Mouse (Mus musculus): ENCODE measurements around the gene 2700097O09Rik. TPM values are rescaled to one million over a fixed set of nuclear protein-coding genes. Genes with fewer than 3 reads are reported as not detected.
"Not testable (repeated sequence)": the region's sequence is repeated elsewhere in the genome, so short reads cannot be mapped to it uniquely, and the experiment has no call there.

The 2700097O09Rik gene
- polyA plus RNA-seq (2016; fragmentation: Nextera tagmentation; extraction: Ambion mirVana): 45.6 and 49.1 TPM in 2 replicates

DNA sequence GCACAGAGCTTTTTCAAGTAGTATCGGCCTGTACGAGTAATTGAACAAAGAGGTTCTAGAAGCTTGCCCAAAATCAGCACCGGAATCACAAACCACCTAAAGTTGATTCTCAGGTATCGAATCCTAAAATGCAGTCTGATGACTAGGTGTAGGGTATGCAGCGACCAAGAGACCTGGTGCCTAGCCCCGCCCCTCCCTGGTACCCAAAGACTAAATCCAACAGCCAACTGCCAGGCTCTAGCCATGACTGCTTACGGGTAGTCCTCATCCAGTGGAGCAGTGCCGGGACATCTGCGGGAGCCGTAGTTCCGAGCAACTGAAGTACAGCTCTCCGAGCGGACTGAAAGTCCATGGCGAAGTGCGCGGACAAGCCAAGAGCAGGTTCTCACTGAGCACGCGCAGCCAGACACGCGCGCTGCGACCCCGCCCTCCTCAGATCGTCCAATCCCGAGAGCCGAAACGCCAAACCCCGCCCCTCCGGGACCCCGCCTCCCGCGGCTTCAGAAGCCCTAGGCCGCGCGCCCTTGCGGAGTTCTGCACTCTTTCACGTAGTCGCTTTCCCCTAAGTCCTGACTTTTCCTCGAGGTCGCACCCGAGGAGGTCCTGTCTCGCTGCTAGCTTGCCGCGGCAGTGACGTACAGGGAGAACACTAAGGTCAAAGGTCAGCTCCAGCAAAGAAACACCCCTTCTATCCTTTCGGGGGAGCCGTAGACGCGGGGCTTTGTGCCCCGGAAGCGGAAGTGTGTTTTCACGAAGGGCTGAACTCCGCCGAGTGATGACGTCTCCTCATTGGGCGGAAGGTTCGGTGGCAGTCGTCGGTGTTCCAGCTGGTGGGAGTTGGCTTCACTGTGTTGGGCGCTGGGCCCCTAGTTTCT, at the start of gene 2700097O09Rik, which contains the start of gene Srp54a:
Gene 2700097O09Rik (minus strand): TSS at position 385 of the 875 bp plus-strand sequence.
Gene Srp54a (plus strand): TSS at position 537 of the 875 bp plus-strand sequence.
- not testable (repeated sequence) for H3K27me3 ChIP-seq (replicated peaks; ENCODE audit: low read depth, poor library complexity, severe bottlenecking); H3K9me3 ChIP-seq; H3K36me3 ChIP-seq (replicated peaks); H3K4me1 ChIP-seq
- Histone ChIP-seq H3K4me3 (peak within 1 kb of the TSS; percentile 78), H3K27ac (replicated peaks) (peak within 1 kb of the TSS; percentile 85)
- under 1% methylated on average over 60 of the region's 60 CpGs for WGBS
- DNase-seq (ENCODE audit: low spot score): peak; percentile 97

DNA sequence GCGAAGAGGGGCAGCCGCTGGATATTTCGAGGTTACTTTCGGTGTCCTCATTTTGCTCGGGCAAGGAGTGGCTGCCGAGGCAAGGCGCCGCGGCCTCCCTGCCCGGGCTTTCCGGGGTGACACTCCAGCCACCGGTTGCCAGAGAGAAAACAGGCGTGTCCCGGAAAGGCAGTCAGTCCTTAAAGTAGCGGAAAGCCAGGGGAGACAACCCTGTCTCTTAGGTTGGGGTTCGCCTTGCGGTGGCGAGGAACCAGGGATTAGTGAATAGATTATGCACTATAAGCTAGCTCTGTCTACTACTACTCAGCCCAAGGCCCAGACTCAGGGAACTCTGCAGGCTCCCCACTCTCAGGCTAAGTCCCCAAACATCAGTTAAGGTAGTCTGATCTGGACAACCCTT, 44.8 kb upstream of the 2700097O09Rik start:
- no CpG with 5 or more reads among the region's 18 CpGs for WGBS
- H3K9me3 ChIP-seq; H3K27ac ChIP-seq (replicated peaks); H3K27me3 ChIP-seq (replicated peaks; ENCODE audit: low read depth, poor library complexity, severe bottlenecking); H3K4me3 ChIP-seq; DNase-seq (ENCODE audit: low spot score); H3K4me1 ChIP-seq; H3K36me3 ChIP-seq (replicated peaks): not testable (repeated sequence)

DNA sequence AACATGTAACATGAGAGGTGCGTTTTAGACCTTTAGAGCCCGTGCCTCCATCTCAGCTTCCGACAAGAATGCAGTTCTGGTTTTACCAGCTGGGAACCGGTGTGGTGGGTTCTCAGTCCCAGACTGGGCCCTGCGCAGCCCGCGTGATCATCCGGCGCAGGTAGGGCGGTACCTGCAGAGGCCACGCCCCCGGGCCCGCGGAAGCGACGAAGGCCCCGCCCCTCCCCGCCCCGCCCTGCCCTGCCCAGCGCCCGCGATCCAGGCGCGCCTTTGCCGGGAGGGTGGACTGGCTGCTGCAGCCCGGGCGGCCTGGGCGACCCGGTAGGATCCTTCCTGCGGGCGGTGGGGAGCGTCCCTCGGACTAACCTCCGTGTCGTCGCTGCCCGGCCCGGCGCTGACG, 44.3 kb upstream of the 2700097O09Rik start, which contains the start of gene Fam177a:
Gene Fam177a (plus strand): TSS at position 228 of the 400 bp plus-strand sequence.
- H3K27ac ChIP-seq (replicated peaks); H3K4me1 ChIP-seq; H3K9me3 ChIP-seq; H3K27me3 ChIP-seq (replicated peaks; ENCODE audit: low read depth, poor library complexity, severe bottlenecking); H3K36me3 ChIP-seq (replicated peaks); DNase-seq (ENCODE audit: low spot score); H3K4me3 ChIP-seq: not testable (repeated sequence)
- WGBS: no CpG with 5 or more reads among the region's 40 CpGs

DNA sequence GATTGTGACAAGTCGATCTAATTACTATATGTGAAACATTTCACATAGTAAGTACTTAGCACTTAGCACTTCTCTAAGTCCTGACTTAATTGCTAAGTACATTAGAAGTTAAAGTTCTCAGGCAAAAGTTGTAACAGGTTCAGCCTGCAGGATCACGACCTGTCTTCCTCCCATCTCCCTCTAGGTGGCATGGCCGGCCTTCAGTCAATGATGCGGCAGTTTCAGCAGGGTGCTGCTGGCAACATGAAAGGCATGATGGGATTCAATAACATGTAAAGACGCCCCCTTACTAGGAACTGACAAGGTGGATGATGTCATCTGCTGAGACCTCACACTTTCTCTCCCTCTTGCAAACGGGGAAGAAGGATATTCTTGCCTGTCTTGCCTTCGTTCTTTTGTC, 32.7 kb upstream of the 2700097O09Rik start:
- not testable (repeated sequence) for DNase-seq (ENCODE audit: low spot score); H3K4me1 ChIP-seq; H3K27ac ChIP-seq (replicated peaks); H3K36me3 ChIP-seq (replicated peaks); H3K9me3 ChIP-seq; H3K27me3 ChIP-seq (replicated peaks; ENCODE audit: low read depth, poor library complexity, severe bottlenecking); H3K4me3 ChIP-seq
- no CpG with 5 or more reads among the region's 7 CpGs for WGBS

DNA sequence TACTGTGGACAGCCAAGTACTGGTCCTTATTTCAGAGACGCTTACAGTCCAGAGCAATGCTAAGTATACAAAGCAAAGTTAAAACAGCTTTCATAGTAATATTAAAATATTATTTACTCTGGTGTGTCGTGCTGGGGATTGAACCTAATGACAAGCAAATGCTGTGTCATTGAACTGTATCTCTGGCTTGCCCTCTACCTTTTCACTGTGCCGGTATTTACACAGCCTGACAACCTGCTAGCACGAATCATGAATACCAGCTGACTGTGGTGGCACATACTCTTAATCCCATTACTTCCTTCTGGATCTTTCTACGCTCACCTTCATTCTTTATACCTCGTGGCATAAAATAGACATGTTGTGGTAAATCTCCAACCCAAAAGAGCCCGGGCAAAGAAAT, 12.2 kb upstream of the 2700097O09Rik start:
- not testable (repeated sequence) for H3K4me1 ChIP-seq; H3K4me3 ChIP-seq; H3K27ac ChIP-seq (replicated peaks); H3K9me3 ChIP-seq; H3K27me3 ChIP-seq (replicated peaks; ENCODE audit: low read depth, poor library complexity, severe bottlenecking); DNase-seq (ENCODE audit: low spot score); H3K36me3 ChIP-seq (replicated peaks)
- WGBS: 100% methylated on average over 2 of the region's 7 CpGs

DNA sequence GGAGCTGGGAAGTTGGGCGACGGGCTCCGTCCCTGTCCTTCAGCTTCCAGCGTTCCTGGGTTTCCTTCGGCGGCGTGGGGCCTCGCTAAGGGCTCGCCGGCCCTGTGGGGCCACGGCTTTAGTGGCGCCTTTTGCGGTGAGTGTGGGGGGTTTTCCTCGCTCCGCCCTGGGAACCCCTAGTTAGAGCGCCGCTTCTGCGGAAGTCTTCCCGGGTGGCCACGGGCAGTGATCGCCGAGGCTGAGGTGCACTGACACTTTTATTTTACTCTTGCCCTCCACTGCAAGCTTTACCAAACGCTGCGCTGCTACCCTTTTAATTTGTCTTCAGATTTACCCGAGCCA, 662 bp upstream of the 2700097O09Rik start:
- not testable (repeated sequence) for DNase-seq (ENCODE audit: low spot score); H3K4me1 ChIP-seq; H3K27me3 ChIP-seq (replicated peaks; ENCODE audit: low read depth, poor library complexity, severe bottlenecking); H3K9me3 ChIP-seq; H3K36me3 ChIP-seq (replicated peaks)
- Histone ChIP-seq H3K27ac (replicated peaks) (peak overlapping the region; percentile 85), H3K4me3 (peak overlapping the region; percentile 78)
- under 1% methylated on average over 25 of the region's 25 CpGs for WGBS

DNA sequence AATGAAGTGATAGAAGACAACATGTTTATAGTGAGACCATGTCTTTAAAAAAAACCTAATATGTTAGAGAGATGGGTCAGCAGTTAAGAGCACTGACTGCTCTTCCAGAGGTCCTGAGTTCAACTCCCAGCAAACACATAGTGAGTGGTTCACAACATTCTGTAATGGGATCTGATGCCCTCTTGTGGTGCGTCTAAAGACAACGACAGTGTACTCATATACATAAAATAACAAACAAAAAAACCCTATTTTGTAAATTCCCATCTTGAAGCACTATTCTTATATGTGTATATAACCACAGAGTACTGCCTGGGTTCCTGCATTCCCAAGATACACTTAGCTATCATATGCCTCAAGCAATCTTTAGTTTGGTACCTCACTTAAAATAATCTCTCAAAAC, 1.2 kb downstream of the 2700097O09Rik start:
- not testable (repeated sequence) for H3K27ac ChIP-seq (replicated peaks); DNase-seq (ENCODE audit: low spot score); H3K27me3 ChIP-seq (replicated peaks; ENCODE audit: low read depth, poor library complexity, severe bottlenecking); H3K9me3 ChIP-seq; H3K4me1 ChIP-seq; H3K36me3 ChIP-seq (replicated peaks)
- H3K4me3 ChIP-seq: peak overlapping the region; percentile 78
- WGBS: 61% methylated on average over 2 of the region's 2 CpGs

DNA sequence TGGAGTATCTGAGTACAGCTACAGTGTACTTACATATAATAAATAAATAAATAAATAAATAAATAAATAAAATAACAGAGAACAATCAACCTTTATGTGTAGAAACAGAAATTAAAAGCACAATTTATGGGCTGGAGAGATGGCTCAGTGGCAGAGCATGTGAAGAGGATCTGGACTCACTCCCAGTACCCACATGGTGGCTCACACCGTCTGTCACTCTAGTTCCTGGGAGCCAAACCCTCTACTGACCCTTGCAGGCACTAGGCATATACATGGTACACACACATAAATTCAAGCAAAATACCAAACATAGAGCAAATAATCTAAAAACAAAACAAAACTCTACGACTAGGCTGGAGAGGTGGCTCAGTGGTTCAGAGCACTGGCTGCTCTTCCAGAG, 4.6 kb downstream of the 2700097O09Rik start:
- no peaks in the 10 kb centered on the region for H3K9me3 ChIP-seq
- H3K4me1 ChIP-seq: peaks cover 5% of the 10 kb centered on the region; the same call in 1 of the 2 replicates
- no peak overlapping the region for H3K4me3 ChIP-seq
- no peak for DNase-seq (ENCODE audit: low spot score)
- no peak overlapping the region for H3K27ac ChIP-seq (replicated peaks)
- no peaks in the 10 kb centered on the region for H3K27me3 ChIP-seq (replicated peaks; ENCODE audit: low read depth, poor library complexity, severe bottlenecking)
- peaks cover 4% of the 10 kb centered on the region; the same call in 1 of the 2 replicates for H3K36me3 ChIP-seq (replicated peaks)
- WGBS: 96% methylated on average over 2 of the region's 2 CpGs

DNA sequence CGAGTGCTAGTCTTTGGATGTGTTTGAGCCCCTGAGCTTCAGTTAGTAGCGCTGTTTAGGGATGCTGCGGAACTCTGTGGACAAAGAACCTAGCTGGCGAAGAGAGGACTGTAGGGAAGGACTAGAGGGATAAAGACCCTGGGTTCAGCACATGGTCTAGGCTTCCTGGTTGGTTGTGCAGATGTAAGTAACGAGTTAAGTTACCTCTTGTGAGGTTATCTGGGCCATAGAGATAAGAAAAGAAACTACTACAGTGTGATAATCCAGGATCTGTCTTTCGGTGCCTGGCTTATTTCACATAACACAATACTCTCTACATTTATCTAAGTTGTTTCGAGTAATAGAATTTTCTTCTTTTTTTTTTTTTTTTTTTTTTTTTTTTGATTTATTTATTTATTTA, 6.2 kb downstream of the 2700097O09Rik start:
- H3K27me3 ChIP-seq (replicated peaks; ENCODE audit: low read depth, poor library complexity, severe bottlenecking): no peaks in the 10 kb centered on the region
- 92% methylated on average over 7 of the region's 7 CpGs for WGBS
- H3K9me3 ChIP-seq: no peaks in the 10 kb centered on the region
- H3K4me1 ChIP-seq: no peaks in the 10 kb centered on the region
- DNase-seq (ENCODE audit: low spot score): no peak
- H3K27ac ChIP-seq (replicated peaks): no peak overlapping the region
- H3K4me3 ChIP-seq: no peak overlapping the region
- H3K36me3 ChIP-seq (replicated peaks): peaks cover 4% of the 10 kb centered on the region; the same call in 1 of the 2 replicates

DNA sequence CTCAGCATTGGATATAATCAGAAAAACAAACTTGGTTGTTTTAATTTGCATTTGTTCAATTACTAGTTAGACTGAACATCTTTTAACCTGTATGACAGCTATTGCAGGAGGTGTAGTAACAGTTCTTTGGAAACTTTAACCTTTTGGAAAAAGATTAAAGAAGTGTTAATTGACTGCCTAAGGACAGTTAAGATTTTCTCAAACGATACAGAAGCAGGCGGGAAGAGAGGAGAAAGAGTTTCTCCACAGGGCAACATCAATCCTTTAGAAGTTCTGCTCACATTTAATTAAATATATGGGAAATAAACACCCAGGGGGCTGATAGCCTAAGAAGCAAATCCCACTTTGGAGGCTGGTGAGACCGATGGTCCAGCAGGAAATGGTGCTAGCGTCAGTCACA, 7.4 kb downstream of the 2700097O09Rik start:
- no peaks in the 10 kb centered on the region for H3K4me1 ChIP-seq
- 76% methylated on average over 4 of the region's 4 CpGs for WGBS
- H3K36me3 ChIP-seq (replicated peaks): peaks cover 11% of the 10 kb centered on the region; the same call in 1 of the 2 replicates
- DNase-seq (ENCODE audit: low spot score): no peak
- H3K27me3 ChIP-seq (replicated peaks; ENCODE audit: low read depth, poor library complexity, severe bottlenecking): no peaks in the 10 kb centered on the region
- H3K9me3 ChIP-seq: no peaks in the 10 kb centered on the region
- no peak overlapping the region for H3K4me3 ChIP-seq
- no peak overlapping the region for H3K27ac ChIP-seq (replicated peaks)

DNA sequence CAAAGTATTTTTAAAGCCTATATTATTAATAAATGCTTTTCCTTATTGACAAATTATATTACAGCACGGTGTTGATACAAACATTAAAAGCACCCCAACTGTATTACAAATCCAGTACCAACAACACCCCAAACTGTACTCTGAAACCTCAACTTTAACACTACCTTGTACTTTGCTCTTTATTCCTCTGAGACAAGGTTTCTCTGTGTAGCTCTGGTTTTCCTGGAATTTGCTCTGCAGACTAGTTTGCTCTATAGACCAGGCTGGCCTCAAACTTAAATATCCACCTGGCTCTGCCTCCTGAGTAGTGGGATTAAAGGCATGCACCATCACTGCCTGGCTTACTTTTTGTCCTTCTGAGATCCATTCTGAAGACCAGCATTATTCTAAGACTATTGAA, 17.8 kb downstream of the 2700097O09Rik start:
- peaks cover 40% of the 10 kb centered on the region for H3K36me3 ChIP-seq (replicated peaks)
- no peaks in the 10 kb centered on the region for H3K27me3 ChIP-seq (replicated peaks; ENCODE audit: low read depth, poor library complexity, severe bottlenecking)
- H3K4me1 ChIP-seq: no peaks in the 10 kb centered on the region
- H3K9me3 ChIP-seq: no peaks in the 10 kb centered on the region
- no peak for DNase-seq (ENCODE audit: low spot score)
- 87% methylated on average over 1 of the region's 1 CpGs for WGBS
- H3K27ac ChIP-seq (replicated peaks): no peak overlapping the region
- H3K4me3 ChIP-seq: no peak overlapping the region

DNA sequence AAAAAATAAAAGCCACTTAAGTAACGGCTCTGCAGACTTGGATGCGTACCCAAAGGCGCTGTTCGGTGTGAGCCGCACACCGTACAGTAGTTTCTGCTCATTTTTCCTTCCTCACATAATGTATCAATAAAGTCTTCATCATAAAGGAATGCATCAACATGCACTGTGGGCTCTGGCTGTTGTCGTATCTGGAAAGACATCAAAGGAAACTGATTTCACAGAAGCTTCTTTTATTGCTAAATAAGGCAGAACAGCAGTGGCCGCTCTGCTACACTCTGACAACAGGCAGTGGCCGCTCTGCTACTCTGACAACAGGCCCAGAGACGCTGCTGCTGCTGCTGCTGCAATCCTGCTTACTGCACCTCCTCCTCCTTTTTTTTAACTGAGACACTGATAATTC, 18.9 kb downstream of the 2700097O09Rik start:
- peaks cover 44% of the 10 kb centered on the region for H3K36me3 ChIP-seq (replicated peaks)
- H3K4me3 ChIP-seq: no peak overlapping the region
- WGBS: 94% methylated on average over 10 of the region's 10 CpGs
- H3K27me3 ChIP-seq (replicated peaks; ENCODE audit: low read depth, poor library complexity, severe bottlenecking): no peaks in the 10 kb centered on the region
- no peaks in the 10 kb centered on the region for H3K4me1 ChIP-seq
- DNase-seq (ENCODE audit: low spot score): no peak
- no peaks in the 10 kb centered on the region for H3K9me3 ChIP-seq
- H3K27ac ChIP-seq (replicated peaks): no peak overlapping the region

DNA sequence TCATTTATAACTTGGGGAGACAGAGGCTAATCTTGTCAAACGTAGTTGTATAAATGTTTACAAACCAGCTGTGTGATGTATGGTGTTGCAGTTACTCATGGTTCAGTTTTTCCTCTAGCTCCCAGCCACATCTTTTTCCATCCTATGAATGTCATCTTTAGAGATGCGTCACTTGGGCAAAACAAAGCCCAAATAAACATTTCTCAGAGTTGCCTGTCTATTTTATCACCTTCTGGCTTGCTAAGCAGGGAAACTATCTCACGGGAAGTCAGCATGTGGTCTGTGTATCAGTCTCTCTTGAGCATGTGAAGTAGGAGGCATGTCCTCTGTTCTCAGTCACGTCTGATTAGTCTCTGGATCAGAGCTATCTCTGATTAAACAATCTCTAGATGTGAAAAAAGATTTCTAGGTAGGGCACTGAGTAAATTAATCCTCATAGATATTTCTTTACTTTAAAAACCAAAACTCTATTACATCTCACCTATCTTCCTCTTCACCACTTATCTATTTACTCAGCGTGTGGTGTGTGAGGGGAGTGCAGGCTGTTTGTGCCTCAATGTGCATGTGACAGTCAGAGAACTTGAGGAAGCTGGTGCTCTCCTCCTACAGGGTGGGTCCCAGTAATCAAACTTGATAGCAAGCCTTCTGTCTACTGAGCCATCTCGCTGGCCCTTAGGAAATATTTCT, 19.6 kb downstream of the 2700097O09Rik start:
- peaks cover 48% of the 10 kb centered on the region for H3K36me3 ChIP-seq (replicated peaks)
- H3K4me3 ChIP-seq: no peak overlapping the region
- no peaks in the 10 kb centered on the region for H3K9me3 ChIP-seq
- DNase-seq (ENCODE audit: low spot score): no peak
- H3K4me1 ChIP-seq: no peaks in the 10 kb centered on the region
- H3K27me3 ChIP-seq (replicated peaks; ENCODE audit: low read depth, poor library complexity, severe bottlenecking): no peaks in the 10 kb centered on the region
- no peak overlapping the region for H3K27ac ChIP-seq (replicated peaks)
- WGBS: 88% methylated on average over 6 of the region's 6 CpGs
